Mouse (Mus musculus): ENCODE data around the gene BC049352. TPM values are rescaled to one million over a fixed set of nuclear protein-coding genes. Genes with fewer than 3 reads are reported as not detected.
A peak's percentile ranks its signal among the peaks of the same experiment; 100 is the strongest.

The BC049352 gene
- not detected in 2 replicates for polyA plus RNA-seq (2016; fragmentation: Nextera tagmentation; extraction: Ambion mirVana)

- Histone ChIP-seq H3K36me3 (no peaks in the 10 kb centered on the region), H3K4me1 (replicated peaks) (peaks cover 4% of the 10 kb centered on the region; the same call in 1 of the 2 replicates), H3K4me2 (no peak within 1 kb of the TSS), H3K27me3 (no peaks in the 10 kb centered on the region; the same call in 1 of the 2 replicates), H3K9ac (replicated peaks) (no peak within 1 kb of the TSS), H3K27ac (no peak within 1 kb of the TSS), H3K9me3 (no peaks in the 10 kb centered on the region), H3K4me3 (replicated peaks) (no peak within 1 kb of the TSS)
- ATAC-seq (ENCODE audit: insufficient number of reproducible peaks, insufficient read depth, low FRiP score, low TSS enrichment, low read depth): no peak
- 9% methylated on average over 2 of the region's 2 CpGs for WGBS
Observed at GRCm38 (mm10) chr9:45181770-45182169, at the start of gene BC049352. TSS of gene BC049352 (plus strand) at chr9:45182007.

DNA sequence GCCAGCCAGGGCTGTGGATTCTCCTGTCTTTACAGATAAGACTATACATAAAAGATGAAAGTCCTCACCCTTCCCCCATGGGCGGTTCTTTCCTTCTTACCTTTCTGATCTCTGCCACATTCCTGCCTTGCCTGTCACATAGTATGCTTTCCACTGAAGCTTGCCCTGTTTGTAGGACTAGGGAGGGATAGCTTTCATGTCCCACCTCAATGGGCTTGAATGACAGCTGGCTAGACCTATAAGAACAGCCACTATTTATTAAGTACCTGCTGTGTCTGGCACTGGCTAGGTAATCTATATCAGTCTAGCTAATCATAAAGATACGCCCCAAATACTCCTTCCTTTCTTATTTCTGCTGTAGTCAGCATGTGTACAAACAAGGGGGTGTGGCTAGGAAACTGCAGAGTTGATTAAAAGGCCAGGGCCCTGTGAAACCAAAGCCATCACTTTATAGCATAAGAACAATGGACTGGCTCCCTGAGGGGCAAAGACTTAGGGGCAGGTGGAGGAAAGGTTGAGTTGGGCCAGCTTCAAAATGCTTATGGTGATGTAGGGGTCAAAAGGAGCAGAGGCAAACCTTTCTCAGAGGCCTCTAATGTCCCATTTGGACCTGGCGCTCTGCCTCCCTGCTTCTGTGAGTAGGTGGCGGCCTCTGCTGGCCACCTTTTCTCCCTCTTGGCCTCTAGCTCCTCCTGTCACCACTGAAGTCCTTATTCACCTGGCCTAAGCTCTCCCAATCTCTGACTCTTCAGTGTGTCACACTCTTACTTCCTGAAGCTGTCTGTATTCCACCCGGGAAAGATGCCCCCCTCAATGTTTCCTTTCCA is 48.1 kb upstream of the BC049352 start:
- no peaks in the 10 kb centered on the region for H3K9me3 ChIP-seq
- no peaks in the 10 kb centered on the region for H3K36me3 ChIP-seq
- H3K27me3 ChIP-seq: peaks cover 38% of the 10 kb centered on the region
- H3K9ac ChIP-seq (replicated peaks): no peak overlapping the region
- 20% methylated on average over 5 of the region's 5 CpGs for WGBS
- no peak overlapping the region for H3K4me2 ChIP-seq
- ATAC-seq (ENCODE audit: insufficient number of reproducible peaks, insufficient read depth, low FRiP score, low TSS enrichment, low read depth): no peak
- peaks cover 38% of the 10 kb centered on the region for H3K4me1 ChIP-seq (replicated peaks)
- H3K27ac ChIP-seq: no peak overlapping the region
- H3K4me3 ChIP-seq (replicated peaks): no peak overlapping the region

DNA sequence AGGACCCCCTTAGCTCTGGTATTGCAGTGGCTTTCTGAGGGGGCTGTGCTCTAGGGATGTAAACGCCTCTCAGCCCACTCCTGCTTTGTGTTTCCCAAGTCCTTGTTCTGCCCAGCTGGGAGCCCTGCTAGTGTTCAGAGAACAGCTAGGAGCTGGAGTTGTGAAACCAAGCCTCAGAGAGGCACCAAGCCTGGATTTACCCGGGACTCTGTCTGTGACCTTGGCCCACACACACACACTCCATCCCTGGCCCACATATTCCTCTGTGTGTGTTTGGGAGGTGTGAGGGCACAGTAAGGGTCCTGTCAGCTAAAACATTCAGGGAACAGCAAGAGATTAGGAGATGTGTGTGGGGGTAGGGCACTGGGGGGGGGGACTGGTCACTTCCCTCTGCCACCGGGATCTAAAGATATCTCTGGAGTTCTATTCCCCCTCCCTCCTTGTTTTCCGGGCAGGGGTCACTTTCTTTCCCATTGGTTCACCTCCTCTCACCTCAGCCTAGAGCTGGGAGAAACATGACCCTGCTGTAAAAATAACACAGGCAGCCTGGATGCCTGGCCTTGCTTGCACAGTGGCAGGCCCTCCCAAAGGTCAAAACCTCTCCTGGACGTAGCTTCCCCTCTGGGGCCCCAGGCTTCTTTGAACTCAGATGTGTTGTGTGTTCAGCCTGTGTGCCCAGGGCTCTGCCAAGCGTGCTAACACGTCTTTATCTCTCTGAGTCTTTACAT is 45.2 kb upstream of the BC049352 start:
- no peak for ATAC-seq (ENCODE audit: insufficient number of reproducible peaks, insufficient read depth, low FRiP score, low TSS enrichment, low read depth)
- peaks cover 64% of the 10 kb centered on the region for H3K27me3 ChIP-seq
- H3K36me3 ChIP-seq: no peaks in the 10 kb centered on the region
- WGBS: 3% methylated on average over 7 of the region's 7 CpGs
- H3K9ac ChIP-seq (replicated peaks): no peak overlapping the region
- H3K4me3 ChIP-seq (replicated peaks): no peak overlapping the region
- H3K9me3 ChIP-seq: no peaks in the 10 kb centered on the region
- no peak overlapping the region for H3K27ac ChIP-seq
- H3K4me1 ChIP-seq (replicated peaks): peaks cover 59% of the 10 kb centered on the region
- no peak overlapping the region for H3K4me2 ChIP-seq

GRCm38 (mm10) chr9:45138191-45139032 is 43.4 kb upstream of the BC049352 start, which contains the start of gene Scn4b:
TSS of gene Scn4b (plus strand) at chr9:45138395.
- Histone ChIP-seq H3K4me3 (replicated peaks) (peak within 1 kb of the TSS; percentile 47), H3K9me3 (no peaks in the 10 kb centered on the region), H3K4me2 (peak within 1 kb of the TSS; percentile 88), H3K27me3 (peaks cover 74% of the 10 kb centered on the region), H3K4me1 (replicated peaks) (peaks cover 66% of the 10 kb centered on the region), H3K36me3 (no peaks in the 10 kb centered on the region), H3K9ac (replicated peaks) (peak within 1 kb of the TSS; percentile 57), H3K27ac (no peak within 1 kb of the TSS)
- no peak for ATAC-seq (ENCODE audit: insufficient number of reproducible peaks, insufficient read depth, low FRiP score, low TSS enrichment, low read depth)
- WGBS: under 1% methylated on average over 76 of the region's 76 CpGs

DNA sequence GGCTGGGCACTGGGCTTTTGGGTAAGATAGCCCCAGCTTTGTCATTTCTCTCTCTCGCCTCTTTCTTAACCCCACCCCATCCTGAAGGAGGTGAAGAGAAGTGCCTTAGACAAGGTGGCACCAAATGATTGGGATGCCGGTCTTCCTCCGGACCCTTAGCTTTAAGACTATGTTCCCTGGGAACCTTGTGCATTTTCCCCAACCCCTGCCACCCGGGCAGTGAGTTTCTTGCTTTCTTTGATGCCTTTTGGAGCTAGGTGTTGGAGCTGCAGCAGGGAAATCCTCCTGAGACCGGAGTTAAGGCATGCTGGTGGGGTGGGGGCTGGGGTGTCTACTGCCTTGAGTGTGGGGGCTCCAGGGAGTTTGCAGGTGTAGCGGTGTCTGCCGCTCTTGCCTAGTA is 42.7 kb upstream of the BC049352 start:
- H3K9me3 ChIP-seq: no peaks in the 10 kb centered on the region
- WGBS: 1% methylated on average over 7 of the region's 7 CpGs
- H3K9ac ChIP-seq (replicated peaks): peak overlapping the region; percentile 57
- peak overlapping the region; percentile 47 for H3K4me3 ChIP-seq (replicated peaks)
- H3K4me1 ChIP-seq (replicated peaks): peaks cover 62% of the 10 kb centered on the region
- H3K27me3 ChIP-seq: peaks cover 80% of the 10 kb centered on the region
- no peaks in the 10 kb centered on the region for H3K36me3 ChIP-seq
- peak overlapping the region; percentile 88 for H3K4me2 ChIP-seq
- no peak overlapping the region for H3K27ac ChIP-seq
- ATAC-seq (ENCODE audit: insufficient number of reproducible peaks, insufficient read depth, low FRiP score, low TSS enrichment, low read depth): no peak

DNA sequence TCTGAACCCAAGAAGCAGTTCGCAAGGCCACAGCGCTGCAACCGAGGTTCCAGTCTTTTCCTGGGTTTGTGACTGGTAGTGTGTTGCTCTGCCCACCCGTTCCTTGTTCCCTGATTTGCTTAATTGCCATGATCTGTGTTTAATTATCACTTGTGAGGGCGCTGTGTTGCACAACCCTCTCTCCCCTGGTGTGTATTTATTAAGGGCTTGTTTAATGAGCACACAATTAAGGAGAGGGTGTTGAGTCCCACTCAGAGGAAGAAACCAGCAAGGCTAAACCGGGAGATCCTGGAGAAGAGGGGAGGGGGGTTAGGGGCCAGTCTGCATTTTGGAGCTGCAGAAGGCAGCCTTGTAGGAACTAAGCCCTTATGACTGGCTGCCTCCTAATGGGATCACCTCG is 40.9 kb upstream of the BC049352 start:
- H3K27ac ChIP-seq: no peak overlapping the region
- H3K9ac ChIP-seq (replicated peaks): no peak overlapping the region
- no peak for ATAC-seq (ENCODE audit: insufficient number of reproducible peaks, insufficient read depth, low FRiP score, low TSS enrichment, low read depth)
- H3K27me3 ChIP-seq: peaks cover 85% of the 10 kb centered on the region
- no peak overlapping the region for H3K4me3 ChIP-seq (replicated peaks)
- WGBS: 26% methylated on average over 7 of the region's 7 CpGs
- H3K4me2 ChIP-seq: no peak overlapping the region
- peaks cover 52% of the 10 kb centered on the region for H3K4me1 ChIP-seq (replicated peaks)
- no peaks in the 10 kb centered on the region for H3K9me3 ChIP-seq
- H3K36me3 ChIP-seq: no peaks in the 10 kb centered on the region

GRCm38 (mm10) chr9:45142686-45143085 is 39.1 kb upstream of the BC049352 start:
- ATAC-seq (ENCODE audit: insufficient number of reproducible peaks, insufficient read depth, low FRiP score, low TSS enrichment, low read depth): no peak
- no peaks in the 10 kb centered on the region for H3K9me3 ChIP-seq
- no peaks in the 10 kb centered on the region for H3K36me3 ChIP-seq
- H3K4me3 ChIP-seq (replicated peaks): no peak overlapping the region
- peaks cover 70% of the 10 kb centered on the region for H3K27me3 ChIP-seq
- no peak overlapping the region for H3K9ac ChIP-seq (replicated peaks)
- H3K4me2 ChIP-seq: no peak overlapping the region
- peaks cover 38% of the 10 kb centered on the region for H3K4me1 ChIP-seq (replicated peaks)
- 54% methylated on average over 3 of the region's 3 CpGs for WGBS
- no peak overlapping the region for H3K27ac ChIP-seq

DNA sequence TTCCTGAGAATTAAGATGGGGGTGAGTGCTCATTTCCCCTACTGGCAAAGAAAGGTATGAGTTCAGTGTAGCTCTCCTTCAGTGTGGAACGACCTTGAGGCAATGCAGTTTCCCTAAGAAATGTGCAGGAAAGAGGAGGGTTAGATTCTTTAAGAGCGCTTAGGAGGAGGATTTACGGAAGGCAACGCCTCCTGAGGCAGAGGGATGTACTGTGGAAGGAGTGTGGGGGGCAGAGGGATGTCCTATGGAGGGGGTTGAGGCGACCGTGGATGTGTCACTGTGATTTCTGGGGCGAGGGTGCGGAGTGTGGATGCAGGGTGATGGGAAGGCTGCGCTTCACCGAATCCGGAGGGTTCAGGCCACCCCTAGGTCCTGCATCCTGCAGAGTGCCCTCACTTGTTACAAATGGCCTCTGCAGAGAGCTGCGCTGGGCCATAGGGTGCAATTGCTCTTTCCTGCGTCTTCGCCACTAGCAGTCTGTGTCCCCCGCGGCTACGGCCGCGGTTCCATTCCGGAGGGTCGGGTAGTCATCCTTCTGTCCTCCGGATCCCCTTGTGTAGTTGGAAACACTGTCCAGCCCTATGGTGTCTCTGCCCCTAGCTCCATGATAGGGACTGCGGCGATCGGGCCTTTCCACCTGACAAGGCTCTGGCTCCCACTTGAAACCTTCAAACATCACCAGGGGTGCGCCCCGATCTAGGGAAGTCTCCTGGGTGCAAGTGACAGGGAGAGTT is 36.1 kb upstream of the BC049352 start:
- Histone ChIP-seq H3K36me3 (no peaks in the 10 kb centered on the region), H3K27me3 (peaks cover 44% of the 10 kb centered on the region), H3K27ac (no peak overlapping the region), H3K9ac (replicated peaks) (peak overlapping the region; percentile 50; the same call in 1 of the 2 replicates), H3K4me1 (replicated peaks) (peaks cover 22% of the 10 kb centered on the region), H3K4me3 (replicated peaks) (peak overlapping the region; percentile 46), H3K9me3 (no peaks in the 10 kb centered on the region), H3K4me2 (peak overlapping the region; percentile 88)
- ATAC-seq (ENCODE audit: insufficient number of reproducible peaks, insufficient read depth, low FRiP score, low TSS enrichment, low read depth): 0 out of 2 replicates have a peak, but pooled peaks have one; percentile 35
- WGBS: 3% methylated on average over 27 of the region's 27 CpGs

DNA sequence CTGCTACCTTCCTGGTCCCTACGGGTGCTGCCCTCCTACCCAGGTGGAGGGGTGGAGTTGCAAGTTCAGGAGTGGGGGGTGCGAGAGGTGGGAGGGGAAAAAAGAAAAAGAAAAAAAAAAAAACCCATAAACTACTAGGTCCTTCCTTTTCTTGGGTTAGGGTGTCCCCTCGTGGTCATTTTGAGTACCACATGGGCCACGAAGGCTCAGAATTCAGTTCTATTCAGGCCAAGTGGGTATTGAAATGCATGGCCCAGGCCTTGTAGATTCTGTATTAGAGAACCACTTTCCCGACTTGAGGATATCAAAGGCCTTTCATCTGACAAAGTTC is 35.6 kb upstream of the BC049352 start:
- H3K9ac ChIP-seq (replicated peaks): peak overlapping the region; percentile 50; the same call in 1 of the 2 replicates
- ATAC-seq (ENCODE audit: insufficient number of reproducible peaks, insufficient read depth, low FRiP score, low TSS enrichment, low read depth): 0 out of 2 replicates have a peak, but pooled peaks have one; percentile 22
- H3K4me2 ChIP-seq: peak overlapping the region; percentile 88
- peaks cover 41% of the 10 kb centered on the region for H3K27me3 ChIP-seq
- under 1% methylated on average over 5 of the region's 5 CpGs for WGBS
- peak overlapping the region; percentile 46 for H3K4me3 ChIP-seq (replicated peaks)
- H3K27ac ChIP-seq: no peak overlapping the region
- no peaks in the 10 kb centered on the region for H3K9me3 ChIP-seq
- peaks cover 17% of the 10 kb centered on the region for H3K4me1 ChIP-seq (replicated peaks)
- no peaks in the 10 kb centered on the region for H3K36me3 ChIP-seq

DNA sequence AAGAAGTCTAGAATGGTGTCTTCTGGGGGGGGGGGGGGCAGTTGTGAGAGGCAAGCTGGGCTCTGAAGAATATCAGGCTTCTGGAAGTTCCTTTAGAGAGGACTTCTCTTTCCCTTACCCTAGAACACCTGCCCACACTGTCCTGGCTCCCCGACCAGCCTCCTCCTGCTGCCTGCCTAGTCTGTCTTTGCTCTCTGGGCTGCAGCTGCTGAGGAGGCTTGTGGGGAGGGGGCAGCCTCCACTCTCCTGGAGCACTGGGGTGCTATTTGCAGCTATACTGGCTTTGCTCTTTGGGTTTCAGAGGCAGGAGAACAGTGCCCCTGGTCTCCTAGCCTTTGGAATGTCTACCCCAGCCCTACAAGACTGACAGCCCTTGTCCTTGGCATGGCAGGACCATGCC is 30.9 kb upstream of the BC049352 start:
- H3K9ac ChIP-seq (replicated peaks): no peak overlapping the region
- ATAC-seq (ENCODE audit: insufficient number of reproducible peaks, insufficient read depth, low FRiP score, low TSS enrichment, low read depth): no peak
- H3K9me3 ChIP-seq: no peaks in the 10 kb centered on the region
- H3K4me1 ChIP-seq (replicated peaks): peaks cover 2% of the 10 kb centered on the region
- H3K27ac ChIP-seq: no peak overlapping the region
- no peaks in the 10 kb centered on the region for H3K36me3 ChIP-seq
- no peak overlapping the region for H3K4me3 ChIP-seq (replicated peaks)
- H3K4me2 ChIP-seq: no peak overlapping the region
- peaks cover 6% of the 10 kb centered on the region for H3K27me3 ChIP-seq
- 59% methylated on average over 1 of the region's 1 CpGs for WGBS

Data from limb, embryonic 12.5 days (tissue).